Mouse (Mus musculus) heart, postnatal 36 days (tissue): ENCODE data around the gene Arhgap29. TPM values are rescaled to one million over a fixed set of nuclear protein-coding genes. Genes with fewer than 3 reads are reported as not detected.

Experiments used
- DNase-seq, 2 experiments: peaks; one replicate each; pipeline ENCODE4 v3.0.0; 2021 to 2022
- intact Hi-C: fragments of 180-260 bp; cut with DNase I; formaldehyde crosslinking; loops from one replicate; pipeline ENCODE4 v1.15.1; 2025
- total RNA-seq, 2 experiments: library from RNA; stranded (reverse); gene quantifications; 2 replicates each; pipeline ENCODE4 v1.2.3; 2021

The Arhgap29 gene
- total RNA-seq, result 10 to 100 TPM; 53.9 to 54.3 TPM

GRCm38 (mm10) chr3:121952041-121952591 is at the start of gene Arhgap29:
Arhgap29 (plus strand) TSS chr3:121952541.
- intact Hi-C loops, result loop anchor here (2.0 to 10.0 kb wide), 5 partner anchors 33 to 343 kb away; partner anchors contain the start of genes Bcar3 and Gclm
- DNase-seq, result no peak

GRCm38 (mm10) chr3:121902729-121903128 is 49.6 kb upstream of the Arhgap29 start:
- intact Hi-C loops, result no loop called here
- no peak for DNase-seq

GRCm38 (mm10) chr3:121903286-121903685 is 49.1 kb upstream of the Arhgap29 start:
- no peak for DNase-seq
- intact Hi-C loops, result no loop called here

GRCm38 (mm10) chr3:121903695-121904094 is 48.6 kb upstream of the Arhgap29 start:
- intact Hi-C loops, result no loop called here
- no peak for DNase-seq

GRCm38 (mm10) chr3:121904476-121904875 is 47.9 kb upstream of the Arhgap29 start:
- intact Hi-C loops, result no loop called here
- DNase-seq, result no peak

GRCm38 (mm10) chr3:121906623-121907022 is 45.7 kb upstream of the Arhgap29 start:
- intact Hi-C loops, result no loop called here
- no peak for DNase-seq

GRCm38 (mm10) chr3:121909155-121909554 is 43.2 kb upstream of the Arhgap29 start:
- intact Hi-C loops, result no loop called here
- DNase-seq, result peak in 1 of 2 experiments; percentile 53

- no peak for DNase-seq
- intact Hi-C loops, result no loop called here
These were observed 38.9 kb upstream of the Arhgap29 start for GRCm38 (mm10) chr3:121913476-121913875.

- intact Hi-C loops, result loop anchor here (1.0 kb wide), 1 partner anchor 25 kb away; no protein-coding TSS in a partner anchor
- DNase-seq, result peak; percentile 59 to 64
These were observed 37.7 kb upstream of the Arhgap29 start for GRCm38 (mm10) chr3:121914459-121915185.

- peak in 1 of 2 experiments; percentile 47 for DNase-seq
- intact Hi-C loops, result no loop called here
These were observed 37.1 kb upstream of the Arhgap29 start for GRCm38 (mm10) chr3:121915191-121915590.

- intact Hi-C loops, result no loop called here
- no peak for DNase-seq
These were observed 35.4 kb upstream of the Arhgap29 start for GRCm38 (mm10) chr3:121916802-121917532.

GRCm38 (mm10) chr3:121917658-121918057 is 34.7 kb upstream of the Arhgap29 start:
- DNase-seq, result no peak
- intact Hi-C loops, result loop anchor here (2.0 kb wide), 1 partner anchor 35 kb away; the partner anchor contains the start of gene Arhgap29

GRCm38 (mm10) chr3:121919961-121920360 is 32.4 kb upstream of the Arhgap29 start:
- intact Hi-C loops, result loop anchor here (2.0 kb wide), 1 partner anchor 33 kb away; the partner anchor contains the start of gene Arhgap29
- no peak for DNase-seq

- intact Hi-C loops, result no loop called here
- DNase-seq, result no peak
These were observed 31.6 kb upstream of the Arhgap29 start for GRCm38 (mm10) chr3:121920769-121921168.

- intact Hi-C loops, result no loop called here
- DNase-seq, result no peak
These were observed 27.4 kb upstream of the Arhgap29 start for GRCm38 (mm10) chr3:121924768-121925486.

GRCm38 (mm10) chr3:121927601-121928000 is 24.7 kb upstream of the Arhgap29 start:
- intact Hi-C loops, result no loop called here
- DNase-seq, result no peak

GRCm38 (mm10) chr3:121932815-121933214 is 19.5 kb upstream of the Arhgap29 start:
- no peak for DNase-seq
- intact Hi-C loops, result no loop called here

GRCm38 (mm10) chr3:121936241-121936640 is 16.1 kb upstream of the Arhgap29 start:
- intact Hi-C loops, result no loop called here
- no peak for DNase-seq

- intact Hi-C loops, result no loop called here
- DNase-seq, result no peak
These were observed 15.3 kb upstream of the Arhgap29 start for GRCm38 (mm10) chr3:121937036-121937435.

GRCm38 (mm10) chr3:121939658-121940057 is 12.7 kb upstream of the Arhgap29 start:
- intact Hi-C loops, result no loop called here
- no peak for DNase-seq
